Mouse (Mus musculus) neural tube, embryonic 14.5 days (tissue): ENCODE results near the gene Mmp28. TPM values are rescaled to one million over a fixed set of nuclear protein-coding genes. Genes with fewer than 3 reads are reported as not detected.

Experiments
- ATAC-seq: fragments of 200-750 bp; cut with Nextera tagmentation; 2 replicates; pipeline ENCODE4 v1.8.0; 2017; ENCODE audit warnings: low read depth, mild to moderate bottlenecking, moderate TSS enrichment, moderate library complexity
- H3K27ac ChIP-seq: fragments of 300-500 bp; sonication (generic); 2 replicates; pipeline ENCODE4 v1.5.1; 2014; ENCODE audit warnings: low read depth, mild to moderate bottlenecking, control low read depth, low read length, moderate library complexity, mixed read lengths
- H3K27me3 ChIP-seq: fragments of 300-500 bp; sonication (generic); 2 replicates; pipeline ENCODE4 v1.6.1; 2014; ENCODE audit warnings: low read length; ENCODE audit not compliant: control insufficient read depth, insufficient read depth
- H3K36me3 ChIP-seq: fragments of 300-500 bp; sonication (generic); 2 replicates; pipeline ENCODE4 v1.6.1; 2014; ENCODE audit warnings: low read length, mixed read lengths; ENCODE audit not compliant: control insufficient read depth, insufficient read depth
- H3K4me1 ChIP-seq: fragments of 300-500 bp; sonication (generic); 2 replicates; pipeline ENCODE4 v1.6.1; 2014; ENCODE audit warnings: low read length; ENCODE audit not compliant: control insufficient read depth, insufficient read depth
- H3K4me2 ChIP-seq: fragments of 300-500 bp; sonication (generic); 2 replicates; pipeline ENCODE4 v1.6.1; 2014; ENCODE audit warnings: mild to moderate bottlenecking, low read depth, low read length, control low read depth
- H3K4me3 ChIP-seq: fragments of 300-500 bp; sonication (generic); 2 replicates; pipeline ENCODE4 v1.5.1; 2014; ENCODE audit warnings: low read depth, low read length, control low read depth, mixed read lengths
- H3K9ac ChIP-seq: fragments of 300-500 bp; sonication (generic); replicated peaks from 2 replicates; pipeline ENCODE4 v1.6.1; 2014; ENCODE audit warnings: low read depth, mild to moderate bottlenecking, control low read depth, low read length, mixed read lengths
- H3K9me3 ChIP-seq: fragments of 300-500 bp; sonication (generic); 2 replicates; pipeline ENCODE4 v1.6.1; 2016; ENCODE audit warnings: low read length; ENCODE audit not compliant: control insufficient read depth
- WGBS: fragments of 180-500 bp; shearing (Covaris S2); extraction: QIAGEN DNeasy Blood & Tissue Kit; methylation state at CpG from one replicate; pipeline ENCODE4 v1.1.7; 2014; 5-methylcytosine and 5-hydroxymethylcytosine counted together
- polyA plus RNA-seq: library from polyadenylated mRNA; unstranded; fragments of >200 nt; fragmentation: Nextera tagmentation; extraction: Ambion mirVana; gene quantifications from 2 replicates; pipeline ENCODE4 v1.2.1, GENCODE M21; 2014

Gene Mmp28
- polyA plus RNA-seq, 1 experiment from 2014 or later: 1.9 TPM

DNA sequence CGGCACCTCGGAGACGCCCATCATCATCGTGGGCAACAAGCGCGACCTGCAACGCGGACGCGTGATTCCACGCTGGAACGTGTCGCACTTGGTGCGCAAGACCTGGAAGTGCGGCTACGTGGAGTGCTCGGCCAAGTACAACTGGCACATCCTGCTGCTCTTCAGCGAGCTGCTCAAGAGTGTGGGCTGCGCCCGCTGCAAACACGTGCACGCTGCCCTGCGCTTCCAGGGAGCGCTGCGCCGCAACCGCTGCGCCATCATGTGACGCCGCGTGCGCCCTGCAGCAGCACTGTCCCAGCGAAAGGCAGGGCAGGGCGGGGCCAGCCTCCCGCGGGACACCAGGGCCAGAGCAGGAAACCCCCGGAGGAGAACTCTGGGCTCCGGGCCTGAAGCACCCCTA, 44.3 kb downstream of the Mmp28 start:
- peak; percentile 81; the same call in 1 of the 2 replicates for ATAC-seq
- 5% methylated on average over 38 of the region's 38 CpGs for WGBS
- Histone ChIP-seq H3K27ac (no peak overlapping the region), H3K4me3 (no peak overlapping the region), H3K36me3 (no peaks in the 10 kb centered on the region), H3K4me2 (peak overlapping the region; percentile 23; the same call in 1 of the 2 replicates), H3K4me1 (no peaks in the 10 kb centered on the region), H3K9ac (no peak overlapping the region), H3K27me3 (peaks cover 3% of the 10 kb centered on the region; the same call in 1 of the 2 replicates), H3K9me3 (no peaks in the 10 kb centered on the region)

DNA sequence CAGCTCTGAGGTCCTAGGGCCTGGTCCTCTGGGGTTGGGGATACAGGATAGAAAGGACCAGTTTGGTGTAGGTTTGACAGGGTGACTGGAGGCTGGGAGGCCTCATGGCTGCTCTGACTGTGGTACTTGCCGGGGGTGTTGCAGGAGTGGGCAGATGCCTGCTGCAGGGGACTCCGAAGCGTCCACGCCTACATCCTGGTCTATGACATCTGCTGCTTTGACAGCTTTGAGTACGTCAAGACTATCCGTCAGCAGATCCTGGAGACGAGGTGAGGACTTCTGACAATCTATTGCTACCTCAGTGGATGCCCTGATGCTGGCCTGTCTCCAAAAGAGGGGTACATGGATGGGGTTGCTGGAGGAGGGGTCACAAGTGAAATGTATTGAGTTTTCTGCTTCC, 45.2 kb downstream of the Mmp28 start:
- H3K9me3 ChIP-seq: no peaks in the 10 kb centered on the region
- no peaks in the 10 kb centered on the region for H3K36me3 ChIP-seq
- H3K4me1 ChIP-seq: no peaks in the 10 kb centered on the region
- WGBS: 85% methylated on average over 7 of the region's 7 CpGs
- H3K4me2 ChIP-seq: no peak overlapping the region
- ATAC-seq: no peak
- H3K27me3 ChIP-seq: peaks cover 3% of the 10 kb centered on the region; the same call in 1 of the 2 replicates
- H3K27ac ChIP-seq: no peak overlapping the region
- H3K9ac ChIP-seq: no peak overlapping the region
- no peak overlapping the region for H3K4me3 ChIP-seq

DNA sequence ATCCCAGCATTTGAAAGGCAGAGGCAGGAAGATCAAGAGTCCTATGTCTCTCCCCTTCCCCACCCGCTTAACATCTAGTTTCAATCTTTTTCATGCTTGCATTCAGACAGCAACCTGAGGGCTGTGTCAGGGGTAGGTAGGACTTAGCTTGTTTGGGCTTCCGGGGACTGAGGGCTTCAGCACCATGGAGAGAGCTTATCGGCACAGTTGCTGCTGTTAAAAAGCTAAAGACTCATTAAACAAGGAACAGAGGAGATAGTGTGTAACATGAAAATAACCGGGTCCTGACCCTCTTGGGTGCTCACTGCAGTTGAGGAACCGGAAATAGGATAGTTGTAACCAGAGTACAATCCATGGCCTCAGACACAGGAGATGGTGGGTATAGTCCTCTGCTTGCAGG, 45.8 kb downstream of the Mmp28 start:
- WGBS: 20% methylated on average over 5 of the region's 5 CpGs
- no peak overlapping the region for H3K4me3 ChIP-seq
- ATAC-seq: no peak
- H3K4me1 ChIP-seq: no peaks in the 10 kb centered on the region
- no peak overlapping the region for H3K27ac ChIP-seq
- H3K9ac ChIP-seq: no peak overlapping the region
- peaks cover 3% of the 10 kb centered on the region; the same call in 1 of the 2 replicates for H3K27me3 ChIP-seq
- H3K4me2 ChIP-seq: no peak overlapping the region
- no peaks in the 10 kb centered on the region for H3K36me3 ChIP-seq
- H3K9me3 ChIP-seq: no peaks in the 10 kb centered on the region

DNA sequence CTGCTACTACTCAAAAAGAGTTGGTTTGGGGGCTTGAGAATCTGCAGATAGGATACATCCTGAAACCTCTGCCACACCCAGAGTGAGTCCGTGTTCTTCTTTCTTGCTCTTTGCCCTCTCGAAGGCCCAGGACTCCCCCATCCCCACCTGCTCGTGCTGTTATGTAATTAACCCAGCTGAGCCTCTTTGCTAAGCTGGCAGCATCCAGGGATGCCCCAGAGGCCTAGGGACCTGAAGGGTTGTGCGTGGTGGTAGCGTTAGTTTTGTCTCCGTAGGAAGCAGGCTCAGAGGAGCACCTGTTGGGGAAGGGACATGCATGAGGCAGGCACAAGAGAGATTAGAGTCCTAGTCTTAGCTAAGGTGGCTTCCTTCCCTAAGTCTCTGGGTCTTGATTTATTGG, 52.4 kb downstream of the Mmp28 start:
- Histone ChIP-seq H3K9ac (peak overlapping the region; percentile 98; the same call in 1 of the 2 replicates), H3K4me2 (peak overlapping the region; percentile 83), H3K27me3 (no peaks in the 10 kb centered on the region), H3K27ac (no peak overlapping the region), H3K36me3 (no peaks in the 10 kb centered on the region), H3K4me3 (peak overlapping the region; percentile 96), H3K9me3 (no peaks in the 10 kb centered on the region), H3K4me1 (peaks cover 11% of the 10 kb centered on the region)
- WGBS: 25% methylated on average over 6 of the region's 6 CpGs
- ATAC-seq: no peak

DNA sequence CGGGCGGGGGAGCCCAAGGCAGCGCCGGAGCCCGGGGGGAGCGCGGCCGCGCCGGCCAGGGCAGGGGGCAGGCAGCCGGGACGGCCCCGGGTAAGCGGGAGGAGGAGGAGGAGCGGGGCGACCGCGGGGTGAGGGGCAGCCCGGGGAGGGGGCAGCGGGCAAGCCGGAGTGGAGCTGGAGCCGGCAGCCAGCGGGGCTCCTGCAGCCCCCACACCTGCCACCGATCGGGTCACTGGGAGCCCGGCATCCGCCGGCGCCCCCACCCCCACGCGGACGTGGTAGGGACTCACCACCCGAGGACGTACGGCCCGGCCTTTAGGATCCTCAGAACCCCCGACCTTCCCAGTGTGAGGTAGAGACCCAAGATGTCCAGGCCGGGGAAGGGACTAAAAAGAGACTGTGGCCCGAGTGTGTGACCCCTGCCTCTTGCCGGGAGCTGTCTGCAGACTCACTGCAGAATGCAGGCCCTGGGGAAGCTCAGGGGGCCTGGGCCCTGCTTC, 53.0 kb downstream of the Mmp28 start:
- Histone ChIP-seq H3K4me2 (peak overlapping the region; percentile 83), H3K4me3 (peak overlapping the region; percentile 96), H3K27ac (peak overlapping the region; percentile 49), H3K36me3 (no peaks in the 10 kb centered on the region), H3K27me3 (no peaks in the 10 kb centered on the region), H3K9ac (peak overlapping the region; percentile 98), H3K4me1 (peaks cover 11% of the 10 kb centered on the region), H3K9me3 (no peaks in the 10 kb centered on the region)
- ATAC-seq: peak; percentile 59
- WGBS: under 1% methylated on average over 32 of the region's 40 CpGs

DNA sequence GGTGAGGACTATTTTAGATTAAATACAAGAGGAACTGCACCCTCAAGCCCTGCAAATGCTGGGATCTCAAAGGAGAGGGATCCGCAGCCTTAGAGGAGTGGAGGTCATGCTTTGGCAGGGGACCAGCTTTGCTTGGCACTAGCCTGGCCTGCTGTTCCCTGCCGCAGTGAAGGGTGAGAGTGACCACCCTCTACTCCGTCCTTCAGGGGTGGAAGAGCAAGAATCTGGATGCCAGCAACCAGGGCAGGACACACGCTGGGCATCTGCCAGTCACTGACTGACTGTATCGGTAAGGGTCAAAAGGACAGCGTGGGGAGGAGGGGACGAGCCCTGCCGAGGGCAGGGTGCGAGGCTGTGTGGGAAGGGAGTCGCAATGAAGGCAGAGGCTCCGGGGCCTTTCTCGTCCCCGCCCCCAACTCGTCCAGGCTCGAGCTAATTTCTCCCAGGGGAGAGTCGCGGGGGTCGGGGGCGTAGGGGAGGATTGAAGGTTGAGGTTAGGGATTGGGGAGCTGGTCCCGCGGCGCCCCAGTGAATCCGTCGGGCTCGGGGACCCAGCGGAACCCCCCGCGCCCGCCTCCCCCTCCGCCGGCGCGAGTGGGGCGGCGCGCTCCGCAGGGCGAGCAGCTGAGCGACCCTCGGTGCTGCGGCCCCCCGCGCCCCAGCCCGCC, 53.6 kb downstream of the Mmp28 start, which contains the start of gene Rasl10b:
TSS of gene Rasl10b (plus strand) at position 51 of the 668 bp plus-strand sequence.
- 2% methylated on average over 41 of the region's 44 CpGs for WGBS
- H3K4me2 ChIP-seq: peak within 1 kb of the TSS; percentile 83
- H3K4me3 ChIP-seq: peak within 1 kb of the TSS; percentile 96
- H3K27ac ChIP-seq: peak within 1 kb of the TSS; percentile 49
- no peaks in the 10 kb centered on the region for H3K36me3 ChIP-seq
- H3K9ac ChIP-seq: peak within 1 kb of the TSS; percentile 98
- no peaks in the 10 kb centered on the region for H3K27me3 ChIP-seq
- H3K9me3 ChIP-seq: no peaks in the 10 kb centered on the region
- peaks cover 11% of the 10 kb centered on the region for H3K4me1 ChIP-seq
- peak; percentile 87 for ATAC-seq

DNA sequence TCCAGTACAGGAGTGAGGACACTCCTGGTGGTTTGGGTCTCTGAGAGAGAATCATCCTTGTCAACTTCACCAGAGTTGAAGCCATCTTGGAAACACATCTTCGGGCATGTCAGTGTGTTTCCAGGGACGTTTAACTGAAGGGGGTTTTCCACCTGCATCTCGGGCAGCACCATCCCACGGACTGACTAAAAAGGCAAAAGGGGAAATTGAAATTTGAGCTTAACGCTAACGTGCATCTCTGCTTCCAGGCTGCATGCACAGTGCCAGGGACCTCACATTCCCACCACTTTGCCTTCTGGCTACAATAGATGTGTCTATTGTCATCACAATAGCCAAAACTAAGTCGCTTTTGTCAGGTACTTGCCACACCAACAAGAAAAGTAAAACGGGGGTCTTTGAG, 54.6 kb downstream of the Mmp28 start:
- 56% methylated on average over 8 of the region's 8 CpGs for whole genome bisulfite sequencing
- no peak overlapping the region for H3K27ac ChIP-seq
- no peak overlapping the region for H3K4me3 ChIP-seq
- no peak for ATAC-seq
- H3K4me2 ChIP-seq: no peak overlapping the region
- H3K4me1 ChIP-seq: peaks cover 11% of the 10 kb centered on the region
- H3K9me3 ChIP-seq: no peaks in the 10 kb centered on the region
- no peaks in the 10 kb centered on the region for H3K27me3 ChIP-seq
- no peak overlapping the region for H3K9ac ChIP-seq
- H3K36me3 ChIP-seq: peaks cover 9% of the 10 kb centered on the region

DNA sequence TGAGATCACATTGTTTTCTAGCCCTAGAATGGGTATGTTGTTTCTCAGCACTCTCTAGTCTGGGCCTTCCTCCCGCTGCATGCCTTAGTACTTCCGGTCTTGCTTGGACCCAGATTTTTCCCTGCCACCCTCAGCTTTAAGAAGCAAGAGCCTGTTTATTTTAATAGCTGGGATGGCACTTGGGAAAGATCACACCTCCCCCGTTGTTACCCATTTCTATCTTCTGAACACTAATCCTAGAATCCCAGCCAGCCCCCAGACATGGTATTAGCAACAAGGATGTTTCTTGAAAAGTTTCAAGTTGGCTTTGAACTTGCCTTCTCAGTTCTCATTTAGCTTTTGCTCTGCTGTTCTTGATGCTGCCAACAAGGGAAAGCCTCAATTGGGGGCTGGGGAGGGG, 56.5 kb downstream of the Mmp28 start:
- no peak overlapping the region for H3K27ac ChIP-seq
- ATAC-seq: no peak
- WGBS: 67% methylated on average over 3 of the region's 3 CpGs
- no peak overlapping the region for H3K4me2 ChIP-seq
- H3K9ac ChIP-seq: no peak overlapping the region
- H3K36me3 ChIP-seq: peaks cover 18% of the 10 kb centered on the region
- no peak overlapping the region for H3K4me3 ChIP-seq
- H3K27me3 ChIP-seq: no peaks in the 10 kb centered on the region
- H3K4me1 ChIP-seq: peaks cover 11% of the 10 kb centered on the region
- H3K9me3 ChIP-seq: no peaks in the 10 kb centered on the region

DNA sequence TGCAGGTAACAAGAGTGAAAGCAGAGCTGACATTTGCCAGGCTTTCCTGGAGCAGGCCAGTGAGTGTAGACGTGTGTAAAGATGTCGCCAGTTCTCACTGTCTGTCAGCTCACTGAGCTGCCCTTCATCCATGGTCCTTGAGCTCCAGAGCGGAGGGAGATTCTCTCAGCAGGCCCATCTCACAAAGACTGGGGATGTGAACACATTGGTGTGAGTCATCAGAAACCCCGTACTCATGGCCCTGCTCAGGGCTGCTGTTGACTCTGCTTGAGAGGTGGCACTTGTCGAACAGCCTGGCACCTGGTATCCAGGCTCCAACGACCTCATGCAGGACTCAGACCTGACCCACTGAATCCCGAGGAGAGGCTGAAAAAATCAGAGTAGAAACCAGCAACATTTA, 59.1 kb downstream of the Mmp28 start:
- Histone ChIP-seq H3K9ac (no peak overlapping the region), H3K27ac (no peak overlapping the region), H3K4me2 (no peak overlapping the region), H3K4me3 (no peak overlapping the region), H3K4me1 (no peaks in the 10 kb centered on the region), H3K9me3 (no peaks in the 10 kb centered on the region), H3K27me3 (no peaks in the 10 kb centered on the region), H3K36me3 (peaks cover 23% of the 10 kb centered on the region)
- ATAC-seq: no peak
- 93% methylated on average over 7 of the region's 7 CpGs for WGBS
